Mouse (Mus musculus) heart, embryonic 15.5 days (tissue): Measurements from ENCODE around the gene Stard7. TPM values are rescaled to one million over a fixed set of nuclear protein-coding genes. Genes with fewer than 3 reads are reported as not detected.

ENCODE experiments used
- ATAC-seq: fragments of 200-750 bp; cut with Nextera tagmentation; replicated peaks from 2 replicates; pipeline ENCODE4 v1.8.0; 2017; ENCODE audit warnings: low read depth, moderate TSS enrichment; ENCODE audit not compliant: insufficient number of reproducible peaks, insufficient read depth, low FRiP score
- H3K27ac ChIP-seq: fragments of 300-500 bp; sonication (generic); 2 replicates; pipeline ENCODE4 v1.5.1; 2015; ENCODE audit warnings: mild to moderate bottlenecking, inconsistent platforms
- H3K27me3 ChIP-seq: fragments of 300-500 bp; sonication (generic); 2 replicates; pipeline ENCODE4 v1.6.1; 2015; ENCODE audit warnings: inconsistent platforms
- H3K36me3 ChIP-seq: fragments of 300-500 bp; sonication (generic); 2 replicates; pipeline ENCODE4 v1.6.1; 2015; ENCODE audit warnings: mild to moderate bottlenecking, inconsistent platforms
- H3K4me1 ChIP-seq: fragments of 300-500 bp; sonication (generic); replicated peaks from 2 replicates; pipeline ENCODE4 v1.6.1; 2015; ENCODE audit warnings: inconsistent platforms
- H3K4me2 ChIP-seq: fragments of 300-500 bp; sonication (generic); 2 replicates; pipeline ENCODE4 v1.6.1; 2015; ENCODE audit warnings: inconsistent platforms, mild to moderate bottlenecking, moderate library complexity
- H3K4me3 ChIP-seq: fragments of 300-500 bp; sonication (generic); 2 replicates; pipeline ENCODE4 v1.5.1; 2015; ENCODE audit warnings: mild to moderate bottlenecking, inconsistent platforms
- H3K9ac ChIP-seq: fragments of 300-500 bp; sonication (generic); 2 replicates; pipeline ENCODE4 v1.6.1; 2015; ENCODE audit warnings: mild to moderate bottlenecking, inconsistent platforms
- H3K9me3 ChIP-seq: fragments of 300-500 bp; sonication (generic); replicated peaks from 2 replicates; pipeline ENCODE4 v1.6.1; 2016; ENCODE audit warnings: inconsistent platforms
- WGBS: fragments of 180-500 bp; shearing (Covaris S2); methylation state at CpG from one replicate; pipeline ENCODE4 v1.1.7; 2015; ENCODE audit warnings: mixed read lengths; 5-methylcytosine and 5-hydroxymethylcytosine counted together
- polyA plus RNA-seq: library from polyadenylated mRNA; unstranded; fragments of >200 nt; fragmentation: Nextera tagmentation; extraction: Ambion mirVana; gene quantifications from 2 replicates; pipeline ENCODE4 v1.2.1, GENCODE M21; 2015

Stard7 gene
- polyA plus RNA-seq, 1 experiment from 2014 or later: 99.6 TPM

DNA sequence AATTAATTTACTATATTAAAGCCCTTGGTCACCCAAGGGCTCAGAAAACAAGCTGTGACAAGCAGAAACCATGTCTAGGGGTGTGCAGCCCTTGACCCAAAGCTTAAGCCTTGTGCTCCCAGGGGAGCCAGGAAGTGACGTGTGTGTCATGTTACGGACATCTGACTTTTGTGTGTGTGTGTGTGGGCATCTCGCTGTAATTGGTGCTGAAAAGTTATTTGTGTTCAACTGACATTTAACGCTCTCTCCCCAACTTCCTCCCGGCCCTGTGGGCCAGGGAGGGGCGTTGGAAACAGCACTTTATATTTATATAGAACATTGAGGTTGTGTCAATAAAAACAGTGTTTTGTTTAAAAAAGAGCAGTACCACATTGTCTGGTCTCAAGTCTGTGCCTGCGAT is 68.0 kb downstream of the Stard7 start:
- ATAC-seq: no peak
- peak overlapping the region; percentile 61 for H3K4me3 ChIP-seq
- peaks cover 38% of the 10 kb centered on the region for H3K4me1 ChIP-seq
- no peaks in the 10 kb centered on the region for H3K36me3 ChIP-seq
- H3K4me2 ChIP-seq: peak overlapping the region; percentile 93
- H3K27me3 ChIP-seq: peaks cover 14% of the 10 kb centered on the region
- WGBS: 61% methylated on average over 7 of the region's 7 CpGs
- 0 out of 2 replicates have a peak overlapping the region, but pooled peaks have one; percentile 79 for H3K27ac ChIP-seq
- H3K9ac ChIP-seq: no peak overlapping the region
- H3K9me3 ChIP-seq: no peaks in the 10 kb centered on the region

- Histone ChIP-seq H3K9ac (peak within 1 kb of the TSS; percentile 66; the same call in 1 of the 2 replicates), H3K36me3 (no peaks in the 10 kb centered on the region), H3K9me3 (no peaks in the 10 kb centered on the region), H3K4me1 (peaks cover 35% of the 10 kb centered on the region), H3K4me2 (peak within 1 kb of the TSS; percentile 93), H3K4me3 (peak within 1 kb of the TSS; percentile 61), H3K27ac (0 out of 2 replicates have a peak within 1 kb of the TSS, but pooled peaks have one; percentile 79), H3K27me3 (peaks cover 14% of the 10 kb centered on the region)
- 61% methylated on average over 4 of the region's 4 CpGs for WGBS
- no peak for ATAC-seq
These were observed 68.4 kb downstream of the Stard7 start, which contains the start of gene Astl for GRCm38 (mm10) chr2:127338416-127338815. TSS of gene Astl (plus strand) at chr2:127338639.

DNA sequence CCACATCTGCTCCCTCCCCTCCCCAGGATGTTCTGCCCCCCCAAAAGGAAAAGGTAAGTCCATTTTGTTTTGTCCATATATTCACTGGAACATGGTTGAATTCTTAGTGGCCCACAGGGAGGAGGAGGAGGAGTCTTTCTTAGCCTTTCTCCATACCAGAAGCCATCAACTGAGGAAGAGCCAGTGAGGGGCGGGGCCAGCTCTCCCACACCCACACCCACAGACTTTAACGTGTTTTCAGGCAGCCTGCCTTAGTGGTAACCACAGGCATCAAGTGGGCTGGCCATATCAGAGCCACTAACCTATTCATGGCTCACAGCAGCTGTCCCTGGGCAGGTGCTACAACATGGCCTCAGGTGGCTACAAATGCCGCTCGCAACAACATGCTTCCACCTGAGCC is 68.8 kb downstream of the Stard7 start:
- H3K27me3 ChIP-seq: peaks cover 14% of the 10 kb centered on the region
- peaks cover 30% of the 10 kb centered on the region for H3K4me1 ChIP-seq
- no peak overlapping the region for H3K9ac ChIP-seq
- H3K9me3 ChIP-seq: no peaks in the 10 kb centered on the region
- H3K4me3 ChIP-seq: no peak overlapping the region
- WGBS: 58% methylated on average over 4 of the region's 4 CpGs
- ATAC-seq: no peak
- H3K36me3 ChIP-seq: no peaks in the 10 kb centered on the region
- H3K4me2 ChIP-seq: no peak overlapping the region
- no peak overlapping the region for H3K27ac ChIP-seq

- no peak overlapping the region for H3K9ac ChIP-seq
- no peak overlapping the region for H3K4me3 ChIP-seq
- no peak for ATAC-seq
- H3K4me1 ChIP-seq: peaks cover 26% of the 10 kb centered on the region
- no peaks in the 10 kb centered on the region for H3K36me3 ChIP-seq
- 54% methylated on average over 6 of the region's 6 CpGs for WGBS
- no peaks in the 10 kb centered on the region for H3K9me3 ChIP-seq
- H3K27me3 ChIP-seq: peaks cover 14% of the 10 kb centered on the region
- no peak overlapping the region for H3K27ac ChIP-seq
- H3K4me2 ChIP-seq: no peak overlapping the region
These were observed 69.2 kb downstream of the Stard7 start for GRCm38 (mm10) chr2:127339262-127339661.

GRCm38 (mm10) chr2:127341159-127341558 is 71.1 kb downstream of the Stard7 start:
- 3% methylated on average over 3 of the region's 3 CpGs for WGBS
- H3K4me1 ChIP-seq: peaks cover 8% of the 10 kb centered on the region
- H3K27ac ChIP-seq: no peak overlapping the region
- no peaks in the 10 kb centered on the region for H3K36me3 ChIP-seq
- peaks cover 14% of the 10 kb centered on the region for H3K27me3 ChIP-seq
- no peak for ATAC-seq
- H3K9ac ChIP-seq: no peak overlapping the region
- H3K4me2 ChIP-seq: no peak overlapping the region
- H3K9me3 ChIP-seq: no peaks in the 10 kb centered on the region
- H3K4me3 ChIP-seq: no peak overlapping the region

- Histone ChIP-seq H3K9me3 (no peaks in the 10 kb centered on the region), H3K36me3 (no peaks in the 10 kb centered on the region), H3K9ac (no peak overlapping the region), H3K4me3 (no peak overlapping the region), H3K27me3 (no peaks in the 10 kb centered on the region), H3K4me1 (no peaks in the 10 kb centered on the region), H3K27ac (no peak overlapping the region), H3K4me2 (no peak overlapping the region)
- WGBS: 54% methylated on average over 1 of the region's 1 CpGs
- ATAC-seq: no peak
These were observed 76.3 kb downstream of the Stard7 start for GRCm38 (mm10) chr2:127346334-127346733.

DNA sequence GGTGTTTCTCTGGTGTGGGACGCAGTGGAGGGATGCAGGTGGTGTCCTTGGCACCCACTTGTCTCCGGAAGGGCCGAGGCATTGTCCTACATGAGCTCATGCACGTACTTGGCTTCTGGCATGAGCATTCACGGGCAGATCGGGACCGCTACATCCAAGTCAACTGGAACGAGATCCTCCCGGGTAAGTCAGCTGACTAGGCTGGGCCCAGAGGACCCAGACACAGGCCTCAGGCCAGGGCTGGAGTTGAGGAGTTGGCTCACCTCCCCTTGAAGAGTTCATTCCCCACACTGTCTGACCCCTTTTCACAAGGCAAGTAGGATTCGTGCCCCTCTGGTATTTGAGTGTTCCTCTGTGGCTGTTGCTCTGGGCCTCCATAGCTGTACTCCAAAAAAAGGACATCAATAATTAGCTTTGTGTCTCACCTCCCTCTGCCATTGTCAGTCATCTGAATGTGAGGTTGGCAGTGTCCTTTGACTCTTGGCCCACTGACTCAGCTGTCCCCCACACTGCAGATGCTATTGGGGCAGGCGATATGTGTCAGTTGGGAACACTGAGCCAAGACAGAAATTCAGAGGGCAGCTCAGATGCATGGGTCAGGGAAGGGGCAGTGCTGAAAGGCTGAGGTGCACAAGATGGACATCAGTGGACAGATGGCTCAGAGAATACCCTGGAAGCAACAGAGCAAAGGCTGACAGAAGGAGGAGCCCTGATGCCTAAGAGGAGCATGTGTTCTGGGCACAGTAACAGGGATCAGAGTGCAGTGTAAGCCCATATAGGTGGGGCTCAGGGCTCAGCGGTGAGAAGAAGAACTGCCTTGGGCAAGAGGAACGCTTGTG is 77.3 kb downstream of the Stard7 start:
- Histone ChIP-seq H3K9me3 (no peaks in the 10 kb centered on the region), H3K4me2 (no peak overlapping the region), H3K4me1 (no peaks in the 10 kb centered on the region), H3K4me3 (no peak overlapping the region), H3K27me3 (no peaks in the 10 kb centered on the region), H3K36me3 (no peaks in the 10 kb centered on the region), H3K9ac (no peak overlapping the region), H3K27ac (no peak overlapping the region)
- WGBS: 68% methylated on average over 13 of the region's 13 CpGs
- ATAC-seq: no peak

Other genes with a start within 250 kb of the Stard7 start
- 42.0 and 44.0 TPM in 2 replicates for gene Blvra, start 199.6 kb upstream of the Stard7 start, polyA plus RNA-seq
- gene Ncaph, start 136.3 kb upstream of the Stard7 start, polyA plus RNA-seq: 43.9 and 51.1 TPM in 2 replicates
- 11.9 and 14.1 TPM in 2 replicates for gene Itpripl1, start 126.8 kb upstream of the Stard7 start, polyA plus RNA-seq
- 1.4 TPM in 2 replicates for gene 1810024B03Rik, start 61.9 kb upstream of the Stard7 start, polyA plus RNA-seq
- gene Snrnp200, start 61.8 kb upstream of the Stard7 start, polyA plus RNA-seq: 32.3 and 43.7 TPM in 2 replicates
- gene Ciao1, start 22.4 kb upstream of the Stard7 start, polyA plus RNA-seq: 57.5 and 58.7 TPM in 2 replicates
- 22.0 and 25.9 TPM in 2 replicates for gene Tmem127, start 22.3 kb upstream of the Stard7 start, polyA plus RNA-seq
- gene Dusp2, start 65.9 kb downstream of the Stard7 start, polyA plus RNA-seq: 11.6 and 16.7 TPM in 2 replicates
- 0.08 TPM in 1 of 2 replicates, not detected in the other for gene Astl, start 68.4 kb downstream of the Stard7 start, polyA plus RNA-seq
- 1.1 and 1.3 TPM in 2 replicates for gene Adra2b, start 93.0 kb downstream of the Stard7 start, polyA plus RNA-seq
- gene Gpat2, start 155.0 kb downstream of the Stard7 start, polyA plus RNA-seq: 0.34 and 0.35 TPM in 2 replicates
- 27.1 and 30.8 TPM in 2 replicates for gene Fahd2a, start 174.3 kb downstream of the Stard7 start, polyA plus RNA-seq